19 mouse cellular contexts compared by ENCODE assay signal in genomic region chr3:129071002-129071401, GRCm38 (mm10).
A peak's percentile ranks its signal among the peaks of the same experiment; 100 is the strongest.
DNase-seq lines count a peak whose midpoint lies in the region; ATAC-seq lines count a peak whose summit lies in the region.
"Had no signal": no experiment of that assay in that cellular context is flagged by ENCODE, and none has a peak within 500 bp of the region (broad histone marks: within the 10 kb centered on the region; RNA-seq: fewer than 3 reads in every experiment).

No protein-coding gene starts in this region.

- no peak for DNase-seq in hindbrain, embryonic 10.5 days (ENCODE audit: low spot score)
- no peak for DNase-seq in hindbrain, embryonic 14.5 days (ENCODE audit: low spot score)
- no peak for DNase-seq in layer of hippocampus, adult 8-10 months (ENCODE audit: low spot score in 2 of 2)
- no peak for DNase-seq in layer of hippocampus, adult 9-11 months
- DNase-seq: cerebellum, adult 8-10 months; gastrocnemius, postnatal 14 days; heart, adult 2 months; heart, postnatal 4 days; kidney, adult 11 months; kidney, postnatal 10 days; liver, embryonic 13.5 days; right cerebral cortex, postnatal 25 days; thymus, postnatal 36 days had no signal

- H3K27ac ChIP-seq in hindbrain, embryonic 12.5 days: peak overlapping the region; percentile 44; the same call in 1 of the 2 replicates
- H3K27ac ChIP-seq in hindbrain, embryonic 10.5 days: no peak overlapping the region
- H3K27ac ChIP-seq in forebrain, embryonic 13.5 days: no peak overlapping the region
- H3K27ac ChIP-seq in hindbrain, embryonic 14.5 days: peak overlapping the region; percentile 0; the same call in 1 of the 2 replicates
- H3K27ac ChIP-seq in midbrain, embryonic 16.5 days (ENCODE audit: low read length): no peak overlapping the region
- H3K27ac ChIP-seq: heart, adult 2 months; limb, embryonic 13.5 days; liver, embryonic 13.5 days had no signal

- no peak overlapping the region for H3K9ac ChIP-seq in hindbrain, embryonic 12.5 days
- H3K9ac ChIP-seq in forebrain, embryonic 13.5 days: no peak overlapping the region
- H3K9ac ChIP-seq in hindbrain, embryonic 14.5 days: no peak overlapping the region
- no peak overlapping the region for H3K9ac ChIP-seq in midbrain, embryonic 16.5 days (ENCODE audit: low read depth, low read length)
- H3K9ac ChIP-seq: limb, embryonic 13.5 days; liver, embryonic 13.5 days had no signal

- H3K36me3 ChIP-seq in hindbrain, embryonic 12.5 days: no peaks in the 10 kb centered on the region
- no peaks in the 10 kb centered on the region for H3K36me3 ChIP-seq in hindbrain, embryonic 10.5 days
- H3K36me3 ChIP-seq in forebrain, embryonic 13.5 days (ENCODE audit: poor library complexity, severe bottlenecking): no peaks in the 10 kb centered on the region
- H3K36me3 ChIP-seq in hindbrain, embryonic 14.5 days (replicated peaks; ENCODE audit: control insufficient read depth, insufficient read depth): no peaks in the 10 kb centered on the region
- no peaks in the 10 kb centered on the region for H3K36me3 ChIP-seq in midbrain, embryonic 16.5 days (ENCODE audit: control insufficient read depth, insufficient read depth, low read length)
- H3K36me3 ChIP-seq: limb, embryonic 13.5 days; liver, embryonic 13.5 days had no signal

- 58% methylated on average over 7 of the region's 7 CpGs for WGBS in hindbrain, embryonic 12.5 days
- 56% methylated on average over 7 of the region's 7 CpGs for WGBS in hindbrain, embryonic 10.5 days
- 19% methylated on average over 7 of the region's 7 CpGs for WGBS in forebrain, embryonic 13.5 days
- WGBS in hindbrain, embryonic 14.5 days: 43% methylated on average over 7 of the region's 7 CpGs
- 24% methylated on average over 7 of the region's 7 CpGs for WGBS in midbrain, embryonic 16.5 days

- H3K4me2 ChIP-seq in hindbrain, embryonic 12.5 days (replicated peaks): peak overlapping the region; percentile 19; the same call in 1 of the 2 replicates
- H3K4me2 ChIP-seq in forebrain, embryonic 13.5 days: peak overlapping the region; percentile 27
- H3K4me2 ChIP-seq in hindbrain, embryonic 14.5 days (replicated peaks): no peak overlapping the region
- peak overlapping the region; percentile 21; the same call in 1 of the 2 replicates for H3K4me2 ChIP-seq in midbrain, embryonic 16.5 days (ENCODE audit: low read length)
- H3K4me2 ChIP-seq: limb, embryonic 13.5 days; liver, embryonic 13.5 days had no signal

- H3K9me3 ChIP-seq in hindbrain, embryonic 12.5 days (replicated peaks): no peaks in the 10 kb centered on the region
- H3K9me3 ChIP-seq in hindbrain, embryonic 10.5 days: no peaks in the 10 kb centered on the region
- no peaks in the 10 kb centered on the region for H3K9me3 ChIP-seq in forebrain, embryonic 13.5 days (replicated peaks)
- H3K9me3 ChIP-seq in hindbrain, embryonic 14.5 days (ENCODE audit: control insufficient read depth, low read length): no peaks in the 10 kb centered on the region
- no peaks in the 10 kb centered on the region for H3K9me3 ChIP-seq in midbrain, embryonic 16.5 days (replicated peaks; ENCODE audit: control insufficient read depth, low read length, poor library complexity, severe bottlenecking)
- H3K9me3 ChIP-seq: limb, embryonic 13.5 days; liver, embryonic 13.5 days had no signal

- no peaks in the 10 kb centered on the region for H3K27me3 ChIP-seq in hindbrain, embryonic 12.5 days
- peaks cover 6% of the 10 kb centered on the region; the same call in 1 of the 2 replicates for H3K27me3 ChIP-seq in hindbrain, embryonic 10.5 days (ENCODE audit: insufficient read depth, poor library complexity, severe bottlenecking)
- no peaks in the 10 kb centered on the region for H3K27me3 ChIP-seq in forebrain, embryonic 13.5 days
- H3K27me3 ChIP-seq in hindbrain, embryonic 14.5 days (ENCODE audit: control insufficient read depth, insufficient read depth, low read length): no peaks in the 10 kb centered on the region
- no peaks in the 10 kb centered on the region for H3K27me3 ChIP-seq in midbrain, embryonic 16.5 days (ENCODE audit: control insufficient read depth, insufficient read depth, low read depth, low read length)
- H3K27me3 ChIP-seq: liver, embryonic 13.5 days had no signal

- ATAC-seq in hindbrain, embryonic 12.5 days (ENCODE audit: low FRiP score): 0 out of 2 replicates have a peak, but pooled peaks have one; percentile 27
- peak; percentile 61 for ATAC-seq in forebrain, embryonic 13.5 days
- peak; percentile 65 for ATAC-seq in hindbrain, embryonic 14.5 days (ENCODE audit: low FRiP score)
- ATAC-seq in midbrain, embryonic 16.5 days: peak; percentile 75
- ATAC-seq in CD4-positive, CD25-positive, alpha-beta regulatory T cell, adult 4 months: no peak

- peaks cover 16% of the 10 kb centered on the region for H3K4me1 ChIP-seq in hindbrain, embryonic 12.5 days
- peaks cover 16% of the 10 kb centered on the region for H3K4me1 ChIP-seq in hindbrain, embryonic 10.5 days (replicated peaks)
- peaks cover 24% of the 10 kb centered on the region for H3K4me1 ChIP-seq in forebrain, embryonic 13.5 days
- peaks cover 18% of the 10 kb centered on the region for H3K4me1 ChIP-seq in hindbrain, embryonic 14.5 days (replicated peaks; ENCODE audit: control insufficient read depth, insufficient read depth, low read length)
- peaks cover 19% of the 10 kb centered on the region for H3K4me1 ChIP-seq in midbrain, embryonic 16.5 days (ENCODE audit: control insufficient read depth, insufficient read depth, low read length)
- H3K4me1 ChIP-seq: liver, embryonic 13.5 days had no signal

- no peak overlapping the region for H3K4me3 ChIP-seq in hindbrain, embryonic 12.5 days
- H3K4me3 ChIP-seq in hindbrain, embryonic 10.5 days: no peak overlapping the region
- no peak overlapping the region for H3K4me3 ChIP-seq in forebrain, embryonic 13.5 days
- no peak overlapping the region for H3K4me3 ChIP-seq in hindbrain, embryonic 14.5 days (replicated peaks; ENCODE audit: low read length)
- no peak overlapping the region for H3K4me3 ChIP-seq in midbrain, embryonic 16.5 days (ENCODE audit: low read depth, low read length)
- H3K4me3 ChIP-seq: erythroblast, embryonic 14.5 days; heart, adult 2 months; limb, embryonic 13.5 days; liver, embryonic 13.5 days had no signal

Comparison
In these comparisons a context has a peak if more than half of its experiments do, and no peak if none do; other contexts are left out.
1. H3K27ac ChIP-seq: peak in hindbrain, embryonic 12.5 days (single experiment) and hindbrain, embryonic 14.5 days (single experiment); none in hindbrain, embryonic 10.5 days (single experiment), forebrain, embryonic 13.5 days (single experiment) and midbrain, embryonic 16.5 days (single experiment).